Mouse (Mus musculus) thymus, adult 18-20 months (tissue): ENCODE measurements around the gene Mettl13.

Experiments used
- DNase-seq, 2 experiments: peaks; one replicate each; pipeline ENCODE4 v3.0.0; 2022; ENCODE audit warnings: mixed read lengths in 2 of 2

The Mettl13 gene

DNA sequence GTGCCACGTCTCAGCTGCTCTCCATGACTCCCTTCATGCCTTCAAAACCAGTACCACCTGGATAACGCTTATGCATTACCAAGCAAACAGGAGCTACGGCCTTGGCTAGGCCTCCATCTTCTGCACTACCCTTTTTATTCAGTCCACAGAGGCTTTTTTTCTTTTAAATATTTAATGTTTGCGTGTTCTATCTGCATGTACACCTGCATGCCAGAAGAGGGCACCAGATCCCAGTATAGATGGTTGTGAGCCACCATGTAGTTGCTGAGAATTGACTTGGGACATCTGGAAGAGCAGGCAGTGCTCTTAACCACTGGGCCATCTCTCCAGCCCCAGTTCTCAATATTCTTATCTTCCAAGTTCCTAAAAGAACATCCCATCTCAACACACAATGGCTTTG, 16.8 kb downstream of the Mettl13 start:
- no peak for DNase-seq

- DNase-seq = no peak
Observed at GRCm38 (mm10) chr1:162530666-162531065, 17.7 kb downstream of the Mettl13 start.

- no peak for DNase-seq
Observed at GRCm38 (mm10) chr1:162529651-162530050, 18.7 kb downstream of the Mettl13 start.

DNA sequence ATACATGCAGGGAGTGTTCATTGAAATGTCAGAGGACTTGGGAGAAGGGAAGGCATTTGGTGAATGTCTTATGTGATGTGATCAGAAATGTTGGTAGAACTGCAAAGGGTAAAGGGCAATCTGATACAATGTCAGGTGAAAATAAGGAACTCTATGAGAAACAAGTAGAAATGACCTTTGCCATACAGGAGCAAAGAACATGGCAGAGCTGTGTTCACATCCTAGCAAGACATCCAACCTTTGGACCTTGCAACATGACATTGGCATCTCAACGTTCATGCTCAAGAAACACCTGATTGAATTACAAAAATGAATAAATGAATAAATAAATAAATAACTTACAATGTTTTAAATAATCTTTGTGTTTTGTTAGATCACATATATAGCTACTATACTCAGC, 33.2 kb downstream of the Mettl13 start:
- DNase-seq = no peak

GRCm38 (mm10) chr1:162510013-162510356, 38.4 kb downstream of the Mettl13 start:
- DNase-seq = no peak

DNA sequence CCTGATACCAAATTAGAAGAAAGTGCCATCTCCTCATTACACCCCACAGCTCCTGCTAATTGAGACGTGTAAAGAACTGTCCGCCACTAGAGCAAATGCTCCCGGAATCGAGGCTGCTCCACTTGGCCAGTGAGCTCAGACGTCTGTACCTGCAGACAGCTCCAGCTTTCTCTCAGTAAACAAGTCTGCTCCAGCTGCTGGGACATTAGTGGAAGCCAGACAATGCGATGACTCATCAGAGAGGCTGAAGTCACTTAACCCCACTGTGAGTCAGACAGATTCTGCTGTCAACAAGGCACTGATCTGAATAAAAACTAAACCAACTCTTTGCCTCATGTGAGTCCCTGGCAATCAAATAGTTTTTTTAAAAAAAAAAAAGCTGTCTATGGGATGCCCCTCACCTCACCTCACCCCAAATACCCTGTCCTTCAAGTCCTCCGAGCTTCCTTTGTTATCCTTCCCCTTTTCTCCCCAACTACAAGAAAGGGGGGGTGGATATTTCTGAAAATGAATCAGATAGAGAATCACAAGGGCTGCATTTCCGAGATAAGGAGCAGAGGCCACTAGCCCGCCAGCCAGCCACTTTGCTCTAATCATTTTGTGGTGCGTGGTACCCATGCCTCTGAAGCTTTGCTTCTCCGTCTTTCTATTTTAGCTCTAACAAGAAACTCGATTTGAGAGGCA, 38.9 kb downstream of the Mettl13 start:
- DNase-seq = no peak

- no peak for DNase-seq
Observed at GRCm38 (mm10) chr1:162508211-162509005, 39.9 kb downstream of the Mettl13 start.

DNA sequence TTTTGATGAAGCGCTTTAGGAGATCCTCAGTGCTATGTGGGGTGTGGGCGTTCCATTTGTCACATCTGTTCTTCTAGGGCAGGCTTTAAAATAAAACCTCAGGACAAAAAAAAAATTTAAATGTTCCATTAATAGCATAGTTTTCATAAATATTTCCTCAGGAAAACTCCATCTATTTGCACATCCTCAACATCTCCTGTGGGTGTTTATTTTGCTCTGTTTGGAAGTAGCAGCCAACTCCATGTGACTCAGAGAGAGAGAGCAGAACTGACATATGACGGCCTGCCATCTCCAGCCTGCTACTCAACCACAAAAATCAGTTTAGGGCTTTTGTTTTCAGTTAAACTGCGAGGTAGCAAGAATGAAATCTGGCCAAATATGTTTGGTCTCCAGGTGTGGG, 41.8 kb downstream of the Mettl13 start:
- no peak for DNase-seq

DNA sequence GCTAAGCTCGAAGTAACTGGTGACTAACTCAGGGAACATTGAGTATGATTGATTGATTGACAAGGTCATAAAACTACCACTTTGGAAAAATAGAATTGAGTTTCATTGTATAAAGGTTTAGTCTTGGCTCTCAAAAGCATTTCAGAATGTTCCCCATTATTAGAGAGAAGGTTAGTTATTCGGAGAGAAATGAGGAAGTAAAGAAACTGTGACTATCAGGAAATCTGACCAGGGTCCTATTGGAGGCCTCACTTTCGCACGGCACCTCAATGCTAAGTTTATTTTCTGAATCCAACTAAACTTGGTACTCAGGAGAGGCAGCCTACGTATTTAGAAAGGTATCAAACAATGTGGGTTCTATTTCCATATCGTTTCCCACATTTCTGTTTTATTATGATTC, 42.7 kb downstream of the Mettl13 start:
- DNase-seq = no peak
